10 mouse cellular contexts compared by ENCODE assay signal in genomic region chr15:28067373-28067772, GRCm38 (mm10). TPM values are rescaled to one million over a fixed set of nuclear protein-coding genes. Genes with fewer than 3 reads are reported as not detected.
DNase-seq lines count a peak whose midpoint lies in the region; ATAC-seq and TF ChIP-seq lines count a peak whose summit lies in the region.
"Had no signal": no experiment of that assay in that cellular context is flagged by ENCODE, and none has a peak within 500 bp of the region (broad histone marks: within the 10 kb centered on the region; RNA-seq: fewer than 3 reads in every experiment).

No protein-coding gene starts in this region.

- H3K79me2 ChIP-seq in CH12.LX (replicated peaks; ENCODE audit: control insufficient read depth, extremely low read depth, insufficient read depth, poor library complexity, severe bottlenecking): no peaks in the 10 kb centered on the region

- no peak overlapping the region for H3K4me2 ChIP-seq in kidney, embryonic 15.5 days
- H3K4me2 ChIP-seq in CH12.LX (ENCODE audit: insufficient read depth, low read depth, poor library complexity, severe bottlenecking): no peak overlapping the region
- H3K4me2 ChIP-seq: neural tube, embryonic 12.5 days had no signal

- peak; percentile 52 for DNase-seq in adrenal gland, postnatal 14 days
- no peak for DNase-seq in adrenal gland, adult 18-20 months (ENCODE audit: low spot score in 2 of 2)
- DNase-seq in kidney, adult 8-10 months: peak; percentile 6 to 15
- peak; percentile 39 for DNase-seq in CH12.LX (ENCODE audit: extremely low read depth)
- DNase-seq in right cerebral cortex, postnatal 4 days: no peak
- DNase-seq in layer of hippocampus, adult 11-12 months (ENCODE audit: low spot score): no peak
- DNase-seq: gastrocnemius, postnatal 36 days had no signal

- no peak for TF ChIP-seq POLR2A in CH12.LX (IDR thresholded peaks at IDR 0.05; ENCODE audit: low read depth, low read length)

- peaks cover 7% of the 10 kb centered on the region; the same call in 1 of the 2 replicates for H3K4me1 ChIP-seq in kidney, embryonic 15.5 days
- H3K4me1 ChIP-seq in CH12.LX (ENCODE audit: control insufficient read depth in 1 of 2, insufficient read depth in 2 of 2): peaks cover 0 to 21% of the 10 kb centered on the region in 2 experiments; a peak in 2 of 4 replicates
- H3K4me1 ChIP-seq: neural tube, embryonic 12.5 days had no signal

- no peak overlapping the region for H3K9ac ChIP-seq in kidney, embryonic 15.5 days
- H3K9ac ChIP-seq in CH12.LX (ENCODE audit: insufficient read depth, low read depth): no peak overlapping the region
- H3K9ac ChIP-seq: neural tube, embryonic 12.5 days had no signal

- dilution Hi-C loops in CH12.LX (cut with MboI; ENCODE audit: extremely low pct_ligation_motif_present, extremely low pct_unique_long_range_greater_than_20kb, low sequenced_read_pairs): no loop called here

- in situ Hi-C loops in CH12.LX (cut with MboI; ENCODE audit: low pct_ligation_motif_present, low pct_unique_long_range_greater_than_20kb, low sequenced_read_pairs): no loop called here

- TF ChIP-seq EP300 in CH12.LX (IDR thresholded peaks at IDR 0.05; ENCODE audit: low read length): no peak

- no peaks in the 10 kb centered on the region for H3K36me3 ChIP-seq in kidney, embryonic 15.5 days
- H3K36me3 ChIP-seq in CH12.LX (replicated peaks in 1 of 2; ENCODE audit: control insufficient read depth in 1 of 2, insufficient read depth in 1 of 2, low read length in 1 of 2): no peaks in the 10 kb centered on the region
- H3K36me3 ChIP-seq: neural tube, embryonic 12.5 days had no signal

- no peaks in the 10 kb centered on the region for H3K9me3 ChIP-seq in kidney, embryonic 15.5 days (replicated peaks)
- peaks cover 3% of the 10 kb centered on the region for H3K9me3 ChIP-seq in CH12.LX (replicated peaks; ENCODE audit: low read length)
- H3K9me3 ChIP-seq: neural tube, embryonic 12.5 days had no signal

- no peak overlapping the region for H3K4me3 ChIP-seq in kidney, embryonic 15.5 days (replicated peaks)
- H3K4me3 ChIP-seq in CH12.LX (replicated peaks in 1 of 3; ENCODE audit: low read depth in 2 of 3, low read length in 2 of 3, poor library complexity in 1 of 3): no peak overlapping the region
- H3K4me3 ChIP-seq: neural tube, embryonic 12.5 days had no signal

- H3K27me3 ChIP-seq in kidney, embryonic 15.5 days: no peaks in the 10 kb centered on the region
- H3K27me3 ChIP-seq in CH12.LX (replicated peaks): no peaks in the 10 kb centered on the region

- ATAC-seq in kidney, embryonic 15.5 days (replicated peaks; ENCODE audit: low FRiP score): no peak
- ATAC-seq in hematopoietic stem cell, adult 5-6 weeks (replicated peaks in 1 of 2; ENCODE audit: insufficient read depth in 1 of 2, low FRiP score in 2 of 2, low TSS enrichment in 1 of 2, low read depth in 1 of 2, poor library complexity in 2 of 2, severe bottlenecking in 2 of 2): peak; percentile 68 to 83

- no peak overlapping the region for H3K27ac ChIP-seq in kidney, embryonic 15.5 days
- H3K27ac ChIP-seq in CH12.LX (ENCODE audit: insufficient read depth, low read depth): no peak overlapping the region
- H3K27ac ChIP-seq: neural tube, embryonic 12.5 days had no signal

- TF ChIP-seq RAD21 in CH12.LX (IDR thresholded peaks at IDR 0.05; ENCODE audit: low read depth, low read length): peak; percentile 31

- TF ChIP-seq CTCF in CH12.LX (conservative IDR thresholded peaks at IDR 0.05 in 1 of 2, IDR thresholded peaks at IDR 0.05 in 1 of 2; ENCODE audit: low read depth in 2 of 2, low read length in 2 of 2): peak in 1 of 2 experiments; percentile 51; a peak in 2 of 4 replicates

TF ChIP-seq in CH12.LX, 34 proteins besides CTCF, POLR2A, EP300 and RAD21:
- TF ChIP-seq RCOR1 (conservative IDR thresholded peaks at IDR 0.05; ENCODE audit: low read depth, low read length) (no peak), ZNF384 (IDR thresholded peaks at IDR 0.05; ENCODE audit: low read depth, low read length) (no peak), MYC (IDR thresholded peaks at IDR 0.05; ENCODE audit: low read depth, low read length) (no peak), SMC3 (IDR thresholded peaks at IDR 0.05; ENCODE audit: low read depth, low read length) (peak; percentile 20), MAX (IDR thresholded peaks at IDR 0.05; ENCODE audit: low read length) (no peak)

RNA-seq across cellular contexts. Expression of gene Trio, which starts 41.7 kb away (rescaled TPM):
- total RNA-seq in adrenal gland, postnatal 14 days (2021): 59.0 and 63.5 TPM in 2 replicates
- total RNA-seq in adrenal gland, adult 18-20 months (2021): 10 to 100 TPM; 45.4 to 56.8 TPM
- polyA plus RNA-seq in kidney, embryonic 15.5 days (2015; fragmentation: Nextera tagmentation; extraction: Ambion mirVana): 27.3 and 28.8 TPM in 2 replicates
- total RNA-seq in CH12.LX (2012; rRNA removed) (1.8 and 3.9 TPM in 2 replicates), CH12.LX (2014; rRNA removed) (4.1 and 4.3 TPM in 2 replicates)
- polyA plus RNA-seq in CH12.LX (2012; ENCODE audit: insufficient read length, low read depth): 17.4 and 17.5 TPM in 2 replicates
- 24.6 and 46.0 TPM in 2 replicates for total RNA-seq in hematopoietic stem cell, adult 5-6 weeks (2017)

Comparison
In these comparisons a context has a peak if more than half of its experiments do, and no peak if none do; other contexts are left out.
1. DNase-seq: peak in adrenal gland, postnatal 14 days (single experiment), kidney, adult 8-10 months (2 of 2) and CH12.LX (single experiment); none in adrenal gland, adult 18-20 months (0 of 2), right cerebral cortex, postnatal 4 days (single experiment) and layer of hippocampus, adult 11-12 months (single experiment).